Mouse (Mus musculus) liver, postnatal 0 days (tissue): ENCODE measurements around the gene Jup.

Source experiments
- CTCF ChIP-seq: sonication (generic); IDR thresholded peaks from 2 replicates; pipeline ENCODE4 v1.5.1; 2016; ENCODE audit warnings: antibody characterized with exemption, low read depth
- EP300 ChIP-seq: IDR thresholded peaks from 2 replicates; pipeline ENCODE4 v1.6.1; 2016; ENCODE audit warnings: antibody characterized with exemption, low read depth, mild to moderate bottlenecking

DNA sequence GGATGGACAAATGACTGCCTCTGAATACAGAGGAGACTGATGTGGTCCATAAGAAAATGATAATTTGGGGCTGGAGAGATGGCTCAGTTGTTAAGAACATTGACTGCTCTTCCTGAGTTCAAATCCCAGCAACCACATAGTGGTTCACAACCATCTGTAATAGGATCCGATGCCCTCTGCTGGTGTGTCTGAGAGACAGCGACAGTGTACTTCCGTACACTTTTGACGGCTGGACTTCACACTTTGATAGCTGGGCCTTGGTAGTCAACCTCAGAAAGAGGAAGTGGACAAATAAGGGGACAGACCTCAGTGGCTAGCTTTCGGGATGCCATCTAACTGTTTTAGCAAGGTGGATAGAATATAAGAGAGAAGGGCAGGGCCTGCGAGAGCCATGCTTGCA, 37.4 kb downstream of the Jup start:
- TF ChIP-seq CTCF (no peak), EP300 (no peak)
